Mouse (Mus musculus): ENCODE data around the gene Hesx1. TPM values are rescaled to one million over a fixed set of nuclear protein-coding genes. Genes with fewer than 3 reads are reported as not detected.
"Not testable (repeated sequence)": the region's sequence is repeated elsewhere in the genome, so short reads cannot be mapped to it uniquely, and the experiment has no call there.

Gene Hesx1
- not detected for total RNA-seq (2021)

GRCm38 (mm10) chr14:26994211-26994741 is at the start of gene Hesx1:
TSS of gene Hesx1 (plus strand) at chr14:26994416.
- intact Hi-C loops (cut with DNase I) = no loop called here
- peak; percentile 50 to 58 for DNase-seq

GRCm38 (mm10) chr14:26956139-26956538 is 38.1 kb upstream of the Hesx1 start:
- intact Hi-C loops (cut with DNase I); DNase-seq: not testable (repeated sequence)

GRCm38 (mm10) chr14:26960518-26960917 is 33.7 kb upstream of the Hesx1 start:
- DNase-seq = no peak
- intact Hi-C loops (cut with DNase I) = loop anchor here (5.0 kb wide), 1 partner anchor 43 kb away; no protein-coding TSS in a partner anchor

DNA sequence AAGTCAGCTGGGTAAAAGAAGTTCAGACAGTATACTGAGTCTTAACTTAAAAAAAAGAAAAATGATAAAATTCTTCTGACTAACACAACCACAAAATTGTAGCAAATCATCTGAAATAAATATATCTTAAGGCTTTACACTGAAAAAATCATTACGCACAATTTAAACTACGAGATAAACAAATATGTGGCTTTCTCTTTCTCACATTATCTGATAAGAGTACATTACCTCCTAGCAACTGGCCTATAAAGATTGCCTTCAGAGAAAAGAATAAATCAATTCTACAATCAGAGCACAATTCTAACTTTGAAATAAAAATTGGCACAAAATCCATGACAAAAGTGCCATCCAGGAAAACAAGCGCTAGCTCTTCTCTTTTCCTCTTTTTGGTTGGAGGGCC is 25.1 kb upstream of the Hesx1 start:
- intact Hi-C loops (cut with DNase I) = no loop called here
- no peak for DNase-seq

GRCm38 (mm10) chr14:26969856-26970407 is 24.3 kb upstream of the Hesx1 start:
- DNase-seq = peak in 1 of 2 experiments; percentile 70
- intact Hi-C loops (cut with DNase I) = no loop called here

DNA sequence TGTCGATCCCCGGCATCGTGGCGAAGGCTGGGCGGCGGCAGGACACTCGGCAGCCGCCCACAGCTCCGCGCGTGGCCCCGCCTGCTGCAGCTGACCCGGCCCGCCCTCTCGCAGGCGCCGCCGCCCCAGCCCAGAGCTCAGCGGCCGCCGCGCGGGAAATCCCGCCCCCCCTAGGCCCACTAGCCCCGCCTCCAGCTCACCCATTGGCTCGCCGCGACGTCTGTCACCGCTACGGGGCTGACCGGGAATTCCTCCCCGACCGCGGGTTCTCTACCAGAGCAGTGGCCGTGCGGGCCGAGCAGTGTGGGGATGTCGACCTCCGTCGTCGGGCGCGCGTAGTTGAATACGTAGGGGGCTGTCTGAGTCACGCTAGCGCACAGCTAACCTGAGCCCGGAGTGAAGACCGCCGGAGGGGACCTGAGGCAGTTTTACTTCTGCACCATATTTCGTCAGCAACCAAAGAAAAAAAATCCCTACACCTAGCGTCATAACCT is 23.7 kb upstream of the Hesx1 start:
- intact Hi-C loops (cut with DNase I) = no loop called here
- DNase-seq = peak; percentile 98

- peak in 1 of 2 experiments; percentile 22 for DNase-seq
- intact Hi-C loops (cut with DNase I) = no loop called here
These were observed 23.0 kb upstream of the Hesx1 start, which contains the start of gene Appl1 for GRCm38 (mm10) chr14:26971106-26971789. TSS of gene Appl1 (minus strand) at chr14:26971232.

GRCm38 (mm10) chr14:26973089-26973488 is 21.1 kb upstream of the Hesx1 start:
- no peak for DNase-seq
- intact Hi-C loops (cut with DNase I) = no loop called here

- intact Hi-C loops (cut with DNase I) = no loop called here
- no peak for DNase-seq
These were observed 18.7 kb upstream of the Hesx1 start for GRCm38 (mm10) chr14:26975490-26975889.

- intact Hi-C loops (cut with DNase I) = no loop called here
- no peak for DNase-seq
These were observed 18.0 kb upstream of the Hesx1 start for GRCm38 (mm10) chr14:26976212-26976611.

GRCm38 (mm10) chr14:26977500-26977899 is 16.7 kb upstream of the Hesx1 start:
- DNase-seq = no peak
- intact Hi-C loops (cut with DNase I) = no loop called here

- DNase-seq = no peak
- intact Hi-C loops (cut with DNase I) = loop anchor here (5.0 kb wide), 1 partner anchor 42 kb away; no protein-coding TSS in a partner anchor
These were observed 14.4 kb upstream of the Hesx1 start for GRCm38 (mm10) chr14:26979808-26980207.

- no peak for DNase-seq
- intact Hi-C loops (cut with DNase I) = loop anchor here (5.0 kb wide), 1 partner anchor 41 kb away; no protein-coding TSS in a partner anchor
These were observed 13.2 kb upstream of the Hesx1 start for GRCm38 (mm10) chr14:26981021-26981420.

DNA sequence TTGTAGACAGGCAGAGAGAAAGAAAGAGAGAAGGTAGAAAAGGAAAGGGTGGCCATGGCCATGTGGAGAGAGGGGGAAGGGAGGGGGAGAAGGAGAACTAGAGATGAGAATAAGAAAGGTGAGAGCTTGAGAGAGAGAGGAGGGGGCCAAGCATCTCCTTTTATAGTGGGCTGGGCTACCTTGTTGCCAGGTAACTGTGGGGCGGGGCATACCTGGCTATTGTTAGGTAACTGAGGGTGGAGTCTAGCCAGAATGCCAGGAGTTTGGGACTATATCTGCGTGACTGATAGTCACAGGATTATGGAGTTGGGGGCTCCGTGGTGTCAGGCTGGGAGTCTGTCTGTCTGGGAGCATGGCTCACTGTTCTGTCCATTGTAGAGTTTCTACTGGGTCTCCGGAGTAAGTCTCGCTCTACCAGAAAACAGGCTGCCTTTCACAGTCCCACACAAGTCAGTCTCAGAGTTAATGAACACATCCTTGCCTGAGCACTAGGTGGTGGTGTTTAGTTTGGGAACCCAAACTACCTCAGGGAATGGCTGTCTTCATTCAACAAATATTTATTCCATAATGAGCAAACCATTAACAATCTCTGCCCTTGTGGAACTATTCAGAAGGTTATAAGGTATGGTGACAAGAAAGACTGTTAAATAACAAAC is 12.6 kb upstream of the Hesx1 start:
- peak in 1 of 2 experiments; percentile 11 for DNase-seq
- intact Hi-C loops (cut with DNase I) = loop anchor here (5.0 kb wide), 1 partner anchor 41 kb away; no protein-coding TSS in a partner anchor

GRCm38 (mm10) chr14:26982150-26982530 is 12.1 kb upstream of the Hesx1 start:
- intact Hi-C loops (cut with DNase I) = loop anchor here (5.0 kb wide), 1 partner anchor 40 kb away; no protein-coding TSS in a partner anchor
- DNase-seq = no peak

- DNase-seq = no peak
- intact Hi-C loops (cut with DNase I) = no loop called here
These were observed 5.5 kb upstream of the Hesx1 start for GRCm38 (mm10) chr14:26988694-26989093.

DNA sequence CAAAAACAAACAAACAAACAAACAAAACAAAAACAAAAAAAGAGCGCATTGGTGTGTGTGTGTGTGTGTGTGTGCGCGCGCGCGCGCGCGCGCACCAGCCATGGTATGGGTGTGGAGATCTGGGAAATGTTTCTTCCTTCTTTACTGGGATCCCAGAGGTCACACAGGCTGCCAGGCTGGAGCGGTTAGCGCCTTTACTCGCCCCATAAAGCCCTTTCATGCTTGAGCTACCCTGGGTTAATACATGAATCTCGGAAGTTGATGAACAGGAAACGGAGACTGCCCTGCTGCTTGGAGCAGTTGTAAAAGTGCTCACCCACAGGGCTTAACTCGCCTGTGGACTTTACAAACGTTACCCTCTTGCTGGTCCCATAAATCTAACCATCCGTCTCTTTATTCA is 2.6 kb upstream of the Hesx1 start:
- intact Hi-C loops (cut with DNase I) = no loop called here
- DNase-seq = no peak

DNA sequence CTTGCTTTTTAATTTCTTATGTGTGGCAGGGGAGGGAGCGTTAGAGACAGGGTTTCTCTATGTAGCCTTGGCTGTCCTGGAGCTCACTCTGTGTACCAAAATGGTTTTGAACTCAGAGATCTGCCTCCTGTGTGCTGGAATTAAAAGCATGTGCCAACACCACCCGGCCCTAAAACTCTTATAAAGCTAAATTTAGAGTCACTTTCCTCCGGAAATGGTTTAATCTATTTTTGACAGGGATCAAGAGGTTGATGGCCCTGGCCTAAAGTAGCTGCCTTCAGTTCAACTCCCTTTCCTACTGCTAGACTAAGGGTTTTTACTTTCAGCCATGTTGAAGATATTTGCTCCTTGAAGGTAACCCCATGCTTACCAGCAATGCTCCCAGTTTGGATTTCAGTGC is 789 bp upstream of the Hesx1 start:
- DNase-seq = no peak
- intact Hi-C loops (cut with DNase I) = no loop called here

GRCm38 (mm10) chr14:26996257-26996656 is 2.0 kb downstream of the Hesx1 start:
- intact Hi-C loops (cut with DNase I) = no loop called here
- no peak for DNase-seq

DNA sequence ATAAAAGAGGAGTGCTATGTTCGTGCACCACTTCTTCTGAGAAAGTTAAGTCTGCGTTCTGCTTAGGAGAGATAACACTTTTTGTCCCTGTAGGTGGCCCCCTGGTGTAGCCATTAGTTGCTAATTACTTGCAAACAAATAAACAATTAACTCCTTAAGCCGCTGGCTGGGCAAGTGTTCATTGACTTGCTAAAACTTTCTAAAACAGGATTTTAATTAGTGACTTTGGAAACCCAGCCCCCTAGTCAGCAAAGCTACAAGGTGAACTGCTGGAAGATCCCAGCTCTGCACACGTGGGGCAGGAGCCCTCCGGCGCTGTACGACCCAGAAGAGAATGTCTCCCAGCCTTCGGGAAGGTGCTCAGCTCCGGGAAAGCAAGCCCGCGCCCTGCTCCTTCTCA is 6.2 kb downstream of the Hesx1 start:
- intact Hi-C loops (cut with DNase I) = no loop called here
- DNase-seq = no peak

- DNase-seq = no peak
- intact Hi-C loops (cut with DNase I) = no loop called here
These were observed 10.7 kb downstream of the Hesx1 start for GRCm38 (mm10) chr14:27004906-27005305.
